Mouse (Mus musculus) left cerebral cortex, postnatal 10 days (tissue): ENCODE measurements around the gene Fcrl5. TPM values are rescaled to one million over a fixed set of nuclear protein-coding genes. Genes with fewer than 3 reads are reported as not detected.
A peak's percentile ranks its signal among the peaks of the same experiment; 100 is the strongest.

ENCODE experiments used
- DNase-seq, 2 experiments: peaks; one replicate each; pipeline ENCODE4 v3.0.0; 2021 to 2022; ENCODE audit warnings: low spot score in 2 of 2, mixed read lengths in 1 of 2; ENCODE audit errors: extremely low spot score in 1 of 2
- intact Hi-C: fragments of 180-260 bp; cut with DNase I; formaldehyde crosslinking; loops from one replicate; pipeline ENCODE4 v1.15.1; 2025
- total RNA-seq, 2 experiments: library from RNA; stranded (reverse); gene quantifications; 2 replicates each; pipeline ENCODE4 v1.2.3; 2021

Gene Fcrl5
- total RNA-seq, 2 experiments from 2014 or later = 0.73 to 0.75 TPM

GRCm38 (mm10) chr3:87525043-87525836 lies 89.7 kb downstream of the Fcrl5 start, which contains the start of gene Etv3:
TSS of gene Etv3 (plus strand) at chr3:87525407.
- DNase-seq = peak; percentile 86 to 95
- intact Hi-C loops = loop anchor here (5.0 kb wide), 1 partner anchor 37 kb away; no protein-coding TSS in a partner anchor

DNA sequence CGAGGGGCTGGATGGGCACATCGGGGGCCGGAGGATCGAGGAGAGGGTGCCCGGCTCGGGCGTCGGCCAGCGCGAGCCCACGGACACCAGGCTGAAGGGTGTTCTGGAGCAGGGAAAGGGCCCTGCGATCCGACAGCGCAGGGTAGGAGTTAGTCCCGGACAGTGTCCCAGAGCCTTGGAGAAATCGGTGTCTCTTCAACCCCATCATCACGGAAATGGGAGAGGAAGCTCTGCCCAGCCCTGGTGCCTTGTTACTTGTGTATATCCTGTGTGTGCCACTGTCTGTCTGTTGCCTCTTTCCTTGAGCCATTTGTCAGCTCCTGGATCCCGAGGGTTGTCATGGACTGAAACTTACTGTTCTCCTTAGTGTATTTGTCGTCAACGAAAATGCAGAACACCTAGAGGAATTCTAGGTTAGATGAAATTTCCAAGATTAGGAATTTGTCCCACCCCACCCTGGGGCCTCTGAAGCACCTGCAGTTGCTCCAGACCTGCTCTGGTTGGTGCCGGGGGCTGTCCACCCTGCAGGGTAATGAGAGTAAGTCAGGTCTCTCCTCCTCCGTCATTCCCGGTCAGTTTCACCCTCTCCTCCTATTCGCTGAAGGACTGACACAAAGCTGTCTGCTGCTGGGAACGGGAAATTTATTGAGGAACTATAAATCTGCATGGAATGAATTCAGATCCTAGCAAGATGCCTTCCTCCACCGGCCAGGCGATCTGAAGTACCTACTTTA lies 90.4 kb downstream of the Fcrl5 start:
- intact Hi-C loops = loop anchor here (5.0 kb wide), 1 partner anchor 36 kb away; no protein-coding TSS in a partner anchor

GRCm38 (mm10) chr3:87527139-87527538 lies 91.6 kb downstream of the Fcrl5 start:
- intact Hi-C loops = loop anchor here (5.0 kb wide), 1 partner anchor 35 kb away; no protein-coding TSS in a partner anchor
- DNase-seq = no peak

More for the DNA sequence above, 90.4 kb downstream of the Fcrl5 start:
- DNase-seq = no peak

GRCm38 (mm10) chr3:87528021-87528420 lies 92.4 kb downstream of the Fcrl5 start:
- intact Hi-C loops = loop anchor here (5.0 kb wide), 1 partner anchor 34 kb away; no protein-coding TSS in a partner anchor
- DNase-seq = no peak

DNA sequence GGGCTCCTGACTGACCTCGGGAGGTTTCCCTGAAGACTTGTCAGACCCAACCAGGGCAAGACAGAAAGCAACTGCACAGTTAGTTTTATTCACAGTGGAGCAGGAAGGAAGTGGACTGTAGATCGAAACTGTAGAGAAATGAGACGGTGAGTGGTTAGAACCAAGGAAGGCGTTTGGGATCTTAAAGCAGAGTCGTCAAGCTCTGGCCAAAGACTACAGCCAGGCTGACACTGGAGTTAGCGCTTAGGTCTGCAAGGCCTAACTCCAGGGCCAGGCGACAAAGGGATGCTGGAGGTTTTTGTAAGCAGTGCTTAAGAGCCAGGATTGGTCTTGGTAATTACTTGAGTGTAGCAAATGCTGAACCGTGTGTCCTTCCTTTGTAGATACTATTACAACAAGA lies 93.3 kb downstream of the Fcrl5 start:
- no peak for DNase-seq
- intact Hi-C loops = loop anchor here (5.0 kb wide), 1 partner anchor 33 kb away; no protein-coding TSS in a partner anchor

- intact Hi-C loops = loop anchor here (5.0 kb wide), 1 partner anchor 33 kb away; no protein-coding TSS in a partner anchor
- DNase-seq = no peak
These were observed 94.0 kb downstream of the Fcrl5 start for GRCm38 (mm10) chr3:87529568-87529967.

- intact Hi-C loops = no loop called here
- no peak for DNase-seq
These were observed 94.7 kb downstream of the Fcrl5 start for GRCm38 (mm10) chr3:87530234-87530633.

GRCm38 (mm10) chr3:87533667-87534378 lies 98.2 kb downstream of the Fcrl5 start:
- no peak for DNase-seq
- intact Hi-C loops = no loop called here

- DNase-seq = no peak
- intact Hi-C loops = no loop called here
These were observed 102.5 kb downstream of the Fcrl5 start for GRCm38 (mm10) chr3:87538034-87538433.

DNA sequence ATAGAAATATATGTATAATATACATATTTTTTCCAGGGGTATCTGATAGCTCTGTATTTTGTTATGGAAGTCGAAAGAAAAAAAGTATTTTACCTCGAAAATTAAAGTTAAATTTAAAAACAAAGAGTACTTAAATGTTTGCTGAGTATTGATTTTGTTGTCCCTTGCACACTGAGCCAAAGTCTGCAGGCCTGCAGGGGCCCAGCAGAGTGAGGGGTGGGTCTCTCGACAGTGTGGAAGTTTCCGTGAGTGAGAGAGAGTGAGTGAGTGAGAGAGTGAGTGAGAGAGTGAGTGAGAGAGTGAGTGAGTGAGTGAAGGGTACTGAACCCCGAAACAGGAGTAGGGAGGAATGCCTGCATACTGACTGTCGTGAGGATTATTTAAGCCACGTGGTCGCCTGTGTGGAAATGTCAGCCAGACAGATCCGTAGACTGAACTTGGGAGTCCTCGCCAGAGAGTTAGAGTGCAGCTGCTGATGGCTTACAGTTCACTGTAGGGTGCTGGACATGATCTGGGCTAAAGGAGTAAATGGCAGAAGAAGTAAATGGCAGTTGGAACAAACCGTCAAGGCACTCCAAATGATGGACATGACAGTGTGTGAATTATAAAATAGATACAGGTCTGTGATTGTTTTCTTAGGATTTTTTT lies 104.6 kb downstream of the Fcrl5 start:
- intact Hi-C loops = no loop called here
- no peak for DNase-seq

GRCm38 (mm10) chr3:87540714-87541113 lies 105.1 kb downstream of the Fcrl5 start:
- intact Hi-C loops = no loop called here
- no peak for DNase-seq

DNA sequence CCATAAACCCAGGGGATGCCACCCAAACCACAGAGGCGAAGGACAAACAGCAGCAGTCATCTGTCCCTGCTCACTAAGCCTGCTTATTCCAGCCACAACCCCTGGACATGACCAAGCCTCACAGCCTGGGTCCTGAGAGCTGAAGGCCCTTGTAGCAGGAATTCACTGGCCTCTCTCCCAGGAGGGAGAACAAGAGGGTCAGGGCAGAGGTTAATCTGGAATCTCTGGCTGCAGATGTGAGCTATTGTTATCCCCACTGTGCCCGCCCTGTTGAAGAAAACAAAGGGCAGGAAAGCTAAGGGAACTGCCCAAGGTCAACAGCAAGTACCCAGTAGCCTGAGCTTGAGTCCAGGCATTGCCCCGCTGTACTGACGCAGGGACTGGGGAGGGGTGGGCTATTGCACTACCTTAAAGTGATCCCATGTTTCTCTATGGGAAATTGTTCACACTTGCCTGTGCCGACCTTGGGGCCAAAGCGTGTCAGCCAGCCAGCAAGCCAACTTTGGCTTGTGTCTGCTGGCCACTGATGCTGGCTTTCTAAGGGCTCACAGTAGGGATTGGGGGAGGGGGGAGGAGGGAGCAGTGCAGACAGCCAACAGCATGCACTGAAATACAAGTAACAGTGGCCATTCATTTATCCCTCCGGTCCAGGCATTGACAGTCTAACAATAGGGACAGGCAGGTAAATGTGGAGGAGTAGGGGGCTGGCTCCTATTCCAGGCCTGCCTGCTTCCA lies 107.1 kb downstream of the Fcrl5 start:
- intact Hi-C loops = no loop called here
- DNase-seq = no peak

DNA sequence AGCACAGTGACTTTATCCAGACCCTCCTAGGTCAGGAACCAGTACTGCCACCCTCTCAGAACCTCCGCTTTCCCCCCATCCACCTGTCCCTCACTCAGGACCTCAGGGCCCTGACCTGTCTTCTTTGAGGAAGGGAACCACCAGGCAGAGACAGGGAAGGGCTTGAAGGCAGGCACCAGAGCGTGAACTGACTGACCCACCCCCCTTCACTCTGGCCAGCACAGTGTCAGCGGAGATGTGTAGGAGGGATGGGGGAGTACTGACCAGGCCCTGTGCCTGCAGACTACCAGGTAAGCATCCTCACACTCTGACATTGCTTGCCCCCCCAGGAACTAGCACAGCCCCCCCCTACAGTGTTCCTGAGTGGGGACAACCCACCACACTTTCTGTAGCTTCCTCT lies 110.0 kb downstream of the Fcrl5 start:
- intact Hi-C loops = no loop called here

DNA sequence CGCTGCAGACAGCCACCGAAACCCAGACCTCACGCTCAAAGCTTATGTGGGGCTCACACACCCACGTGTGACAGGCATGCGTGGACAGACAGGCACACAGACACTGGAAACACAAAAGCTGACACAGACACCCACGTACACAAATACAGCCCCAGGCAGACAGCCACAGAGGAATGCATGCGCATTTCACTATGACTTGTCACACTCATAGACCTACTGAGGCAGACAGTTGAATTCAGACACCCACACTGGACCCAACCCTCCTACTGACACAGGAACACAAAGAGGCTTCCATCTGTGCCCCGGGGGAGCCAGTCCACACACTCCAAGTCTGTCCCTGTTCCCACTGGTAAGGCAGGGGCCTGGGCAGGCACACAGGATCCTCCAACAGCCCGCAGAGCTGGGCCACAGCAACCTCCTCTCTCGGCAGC lies 110.7 kb downstream of the Fcrl5 start:
- no peak for DNase-seq
- intact Hi-C loops = no loop called here

More for the DNA sequence above, 110.0 kb downstream of the Fcrl5 start:
- DNase-seq = no peak

- DNase-seq = no peak
- intact Hi-C loops = no loop called here
These were observed 114.3 kb downstream of the Fcrl5 start for GRCm38 (mm10) chr3:87549908-87550307.
